Mouse (Mus musculus) lung, postnatal 4 days (tissue): Measurements from ENCODE around the gene Clint1.
"Not testable (repeated sequence)": the region's sequence is repeated elsewhere in the genome, so short reads cannot be mapped to it uniquely, and the experiment has no call there.

Experiments
- DNase-seq, 2 experiments: peaks; one replicate each; pipeline ENCODE4 v3.0.0; 2021

Clint1 gene

GRCm38 (mm10) chr11:45849203-45849602 is 2.6 kb upstream of the Clint1 start:
- no peak for DNase-seq

DNA sequence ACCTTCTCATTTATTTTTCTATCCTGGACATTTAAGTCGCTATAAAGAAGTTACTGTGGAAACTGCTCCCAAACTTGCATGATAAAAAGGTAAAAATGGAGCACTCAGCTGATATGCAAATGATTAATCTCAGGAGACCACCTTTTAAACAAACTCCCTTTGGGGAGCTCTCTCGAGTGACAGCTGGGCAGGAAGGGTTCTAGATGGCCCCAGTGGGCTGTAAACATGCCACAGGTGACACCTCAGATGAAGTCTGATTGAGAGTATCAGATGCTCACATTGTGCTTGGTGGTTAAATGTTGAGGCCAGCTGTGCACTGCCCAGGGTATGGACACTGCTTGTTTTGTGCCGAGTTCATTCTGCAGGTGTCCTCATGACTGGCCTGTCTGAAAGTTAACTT is 2.0 kb upstream of the Clint1 start:
- DNase-seq: no peak

DNA sequence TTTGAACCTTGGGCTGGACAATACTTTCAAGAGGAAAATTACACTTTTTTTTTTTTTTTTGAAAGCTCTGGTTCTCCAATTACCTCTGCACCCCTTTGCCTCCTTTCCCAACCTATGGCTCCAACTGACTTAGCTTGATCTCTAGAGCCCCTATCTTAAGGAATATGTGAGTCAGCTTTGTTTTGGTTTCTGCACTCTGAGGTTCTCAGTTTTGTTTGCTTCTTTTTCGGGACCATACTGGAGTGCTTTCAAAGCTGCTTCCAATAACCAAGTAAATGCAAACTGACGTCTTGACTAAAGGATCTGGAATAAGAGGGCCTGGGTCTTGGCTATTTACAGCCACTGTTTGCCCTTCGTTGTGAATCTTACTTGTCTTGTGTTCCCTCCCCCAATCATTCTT is 1.5 kb upstream of the Clint1 start:
- DNase-seq: no peak

- peak in 1 of 2 experiments; percentile 52 for DNase-seq
Observed at GRCm38 (mm10) chr11:45852124-45852994, 508 bp downstream of the Clint1 start.

DNA sequence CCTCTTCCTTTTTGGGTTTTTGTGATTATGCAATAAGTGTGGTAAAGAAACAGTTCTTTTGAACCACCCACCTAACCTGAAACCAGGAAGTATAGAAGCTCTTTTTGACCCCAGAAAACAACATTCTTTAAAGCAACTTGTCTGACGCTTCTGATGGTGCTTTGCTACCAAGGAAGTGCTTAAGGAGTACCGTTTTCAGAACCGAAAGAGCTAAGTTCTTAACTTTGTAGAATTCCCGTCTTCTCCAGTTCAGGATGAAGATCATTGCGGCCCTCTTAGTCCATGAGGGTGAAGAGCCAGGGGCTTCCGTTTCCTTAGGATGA is 1.1 kb downstream of the Clint1 start:
- no peak for DNase-seq

GRCm38 (mm10) chr11:45853916-45854315 is 2.1 kb downstream of the Clint1 start:
- DNase-seq: no peak

- no peak for DNase-seq
Observed at GRCm38 (mm10) chr11:45854381-45854780, 2.5 kb downstream of the Clint1 start.

- no peak for DNase-seq
Observed at GRCm38 (mm10) chr11:45855407-45856148, 3.7 kb downstream of the Clint1 start.

DNA sequence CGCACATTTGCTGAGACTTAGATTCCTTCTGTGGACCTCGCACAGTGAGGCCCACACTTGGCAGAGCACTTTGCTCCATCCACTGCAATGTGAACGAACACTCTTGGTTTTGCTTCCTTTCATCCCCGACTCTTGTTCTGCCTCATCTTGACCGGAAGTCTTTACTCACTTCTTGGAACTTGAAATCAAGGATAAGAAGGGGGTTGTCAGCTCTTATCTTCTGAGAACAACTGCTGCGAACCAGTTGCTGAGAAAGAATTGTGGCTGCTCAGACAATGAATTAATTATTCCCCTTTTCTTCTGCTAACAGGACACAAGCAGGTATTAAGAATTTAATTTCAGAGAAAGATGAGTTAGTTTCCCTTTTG is 4.3 kb downstream of the Clint1 start:
- no peak for DNase-seq

GRCm38 (mm10) chr11:45861334-45861733 is 9.5 kb downstream of the Clint1 start:
- no peak for DNase-seq

DNA sequence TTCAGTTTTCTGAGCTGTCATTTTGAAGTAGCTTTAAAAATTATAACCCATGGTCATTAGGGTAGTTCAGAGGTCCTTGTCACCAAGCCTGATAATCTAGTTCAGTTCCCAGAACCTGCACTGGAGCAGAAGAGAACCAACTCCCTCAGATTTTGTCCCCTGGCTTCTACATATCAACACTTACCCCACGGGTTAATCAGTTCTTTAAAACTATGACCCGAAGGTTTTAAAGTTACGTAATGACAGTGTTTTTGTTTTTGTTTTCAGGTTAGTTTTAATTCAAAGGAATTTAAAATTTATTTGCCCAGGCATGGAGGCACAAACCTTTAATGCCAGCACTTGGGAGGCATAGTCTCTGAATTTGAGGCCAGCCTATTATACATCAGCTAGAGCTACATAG is 12.6 kb downstream of the Clint1 start:
- DNase-seq: no peak

DNA sequence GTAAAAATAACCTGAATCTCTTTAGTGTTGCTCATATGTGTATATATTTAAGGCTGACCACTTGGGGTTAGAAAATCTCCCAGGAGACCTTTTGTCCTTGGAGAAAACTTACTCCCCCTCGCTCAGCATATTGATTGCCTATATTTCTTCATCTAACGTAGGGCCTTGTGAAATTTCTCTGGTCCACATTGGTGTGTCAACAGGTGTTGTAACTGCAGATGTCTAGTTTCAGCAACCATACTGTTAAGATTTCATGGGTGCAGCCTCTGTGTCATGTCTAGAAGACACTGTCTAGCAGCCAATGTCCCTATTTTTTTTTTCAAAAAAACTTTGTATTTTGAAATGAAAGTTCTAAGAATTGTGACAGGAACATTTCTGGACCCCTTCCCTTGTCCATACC is 14.0 kb downstream of the Clint1 start:
- DNase-seq: no peak

- DNase-seq: no peak
Observed at GRCm38 (mm10) chr11:45866534-45866933, 14.7 kb downstream of the Clint1 start.

GRCm38 (mm10) chr11:45873666-45874065 is 21.8 kb downstream of the Clint1 start:
- DNase-seq: no peak

DNA sequence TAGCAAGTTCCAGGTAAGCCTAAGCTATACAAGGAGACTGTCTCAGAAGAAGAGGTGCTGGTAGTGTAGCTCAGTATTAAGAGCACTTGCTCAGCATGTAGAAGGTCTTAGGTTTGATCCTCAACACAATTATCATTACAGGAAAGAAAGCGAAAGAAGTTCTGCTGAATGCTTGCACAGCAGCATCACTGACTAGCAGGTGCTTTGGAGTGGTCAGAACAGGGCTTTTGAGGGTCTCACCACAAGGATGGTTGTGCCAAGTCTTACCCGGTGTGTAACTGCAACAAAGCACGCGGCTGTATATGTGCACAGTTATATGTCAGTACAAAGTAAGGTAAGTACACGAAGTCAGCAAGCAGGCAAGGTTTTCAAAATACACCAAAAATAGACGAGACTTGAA is 22.4 kb downstream of the Clint1 start:
- no peak for DNase-seq

- no peak for DNase-seq
Observed at GRCm38 (mm10) chr11:45875351-45875935, 23.6 kb downstream of the Clint1 start.

DNA sequence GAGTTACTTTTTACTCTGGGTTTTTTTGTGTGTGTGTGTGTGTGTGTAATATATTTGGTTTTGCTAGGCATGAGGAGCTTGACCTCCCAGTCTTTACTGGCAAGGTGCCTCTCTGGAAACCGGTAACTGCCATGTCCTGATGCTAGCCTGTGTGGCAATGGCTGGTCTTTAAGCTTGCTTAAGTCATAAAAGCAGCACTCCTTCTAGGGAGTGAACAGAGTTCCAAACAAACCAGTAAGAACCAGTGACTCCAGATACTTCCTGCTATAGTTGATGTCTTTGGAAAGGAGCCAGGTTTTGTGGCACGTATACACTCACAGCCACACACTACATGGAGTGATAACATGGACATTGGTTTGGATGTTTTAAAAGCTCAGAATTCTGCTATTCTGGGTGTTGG is 24.2 kb downstream of the Clint1 start:
- DNase-seq: no peak

- DNase-seq: not testable (repeated sequence)
Observed at GRCm38 (mm10) chr11:45879366-45879765, 27.5 kb downstream of the Clint1 start.

GRCm38 (mm10) chr11:45881026-45881682 is 29.3 kb downstream of the Clint1 start:
- peak; percentile 44 to 61 for DNase-seq

DNA sequence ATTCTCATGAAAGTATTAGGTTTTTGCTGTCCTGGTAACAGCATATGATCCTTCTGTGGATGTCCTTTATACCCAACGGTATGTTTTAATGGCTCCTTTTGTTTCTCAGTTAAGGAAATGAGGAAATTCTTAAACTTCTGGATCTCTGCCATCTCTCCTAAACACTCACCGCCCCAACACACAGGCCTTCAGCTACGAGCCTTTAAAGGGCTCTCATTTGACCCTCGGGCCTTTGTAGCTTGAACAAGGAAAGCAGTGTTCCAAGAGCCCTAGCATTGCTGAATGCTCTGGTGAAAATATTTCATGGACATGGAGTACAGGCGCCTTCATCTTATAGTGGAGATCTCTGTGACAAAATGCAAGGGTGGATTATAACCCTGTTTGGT is 29.8 kb downstream of the Clint1 start:
- DNase-seq: no peak

DNA sequence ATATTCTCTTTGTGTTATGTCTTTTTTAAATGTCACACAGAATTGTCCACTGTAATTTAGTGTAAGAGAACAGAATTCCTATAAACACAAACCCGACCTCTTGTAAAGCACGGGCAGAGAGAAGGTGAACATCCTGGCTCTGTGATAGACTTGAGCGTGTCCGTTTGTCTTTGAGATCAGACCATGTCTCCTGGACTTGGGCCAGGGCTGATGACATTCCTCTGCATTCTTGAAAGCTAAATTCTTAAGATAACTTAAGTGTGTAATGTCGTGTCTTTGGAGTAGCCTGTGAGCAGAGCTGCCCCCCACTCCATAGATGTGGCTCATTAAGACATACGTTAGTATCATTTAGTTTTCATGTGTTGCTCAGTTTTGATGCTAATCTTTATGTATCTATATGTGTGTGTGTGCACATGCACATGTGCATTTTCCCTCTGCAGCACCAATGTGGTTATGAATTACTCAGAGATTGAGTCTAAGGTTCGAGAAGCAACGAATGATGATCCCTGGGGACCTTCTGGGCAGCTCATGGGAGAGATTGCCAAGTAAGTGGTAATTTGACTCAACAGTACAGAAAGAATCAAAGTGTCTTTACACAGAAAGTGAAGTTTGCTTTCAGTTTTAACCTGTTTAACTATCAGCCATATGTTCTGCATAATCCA is 31.6 kb downstream of the Clint1 start:
- DNase-seq: peak; percentile 39 to 47

- DNase-seq: peak in 1 of 2 experiments; percentile 14
Observed at GRCm38 (mm10) chr11:45884029-45884428, 32.2 kb downstream of the Clint1 start.
